Mouse (Mus musculus) embryonic facial prominence, embryonic 10.5 days (tissue): ENCODE data around the gene Zfp598. TPM values are rescaled to one million over a fixed set of nuclear protein-coding genes. Genes with fewer than 3 reads are reported as not detected.

Experiments used
- DNase-seq: peaks from one replicate; pipeline ENCODE4 v3.0.0-alpha.2; 2017; ENCODE audit warnings: low spot score
- H3K27ac ChIP-seq: fragments of 300-500 bp; sonication (generic); replicated peaks from 2 replicates; pipeline ENCODE4 v1.5.1; 2016; ENCODE audit warnings: mild to moderate bottlenecking
- H3K27me3 ChIP-seq: fragments of 300-500 bp; sonication (generic); replicated peaks from 2 replicates; pipeline ENCODE4 v1.6.1; 2016; ENCODE audit warnings: low read depth, mild to moderate bottlenecking; ENCODE audit not compliant: poor library complexity, severe bottlenecking
- H3K36me3 ChIP-seq: fragments of 300-500 bp; sonication (generic); replicated peaks from 2 replicates; pipeline ENCODE4 v1.6.1; 2016; ENCODE audit warnings: mild to moderate bottlenecking, moderate library complexity
- H3K4me1 ChIP-seq: fragments of 300-500 bp; sonication (generic); 2 replicates; pipeline ENCODE4 v1.6.1; 2016
- H3K4me3 ChIP-seq: fragments of 300-500 bp; sonication (generic); 2 replicates; pipeline ENCODE4 v1.5.1; 2016; ENCODE audit warnings: mild to moderate bottlenecking, moderate library complexity
- H3K9me3 ChIP-seq: fragments of 300-500 bp; sonication (generic); 2 replicates; pipeline ENCODE4 v1.6.1; 2016; ENCODE audit warnings: mild to moderate bottlenecking
- WGBS: fragments of 180-500 bp; shearing (Covaris S2); methylation state at CpG from one replicate; pipeline ENCODE4 v1.1.7; 2016; 5-methylcytosine and 5-hydroxymethylcytosine counted together
- polyA plus RNA-seq: library from polyadenylated mRNA; unstranded; fragments of >200 nt; fragmentation: Nextera tagmentation; extraction: Ambion mirVana; gene quantifications from 2 replicates; pipeline ENCODE4 v1.2.1, GENCODE M21; 2016

The Zfp598 gene
- polyA plus RNA-seq, 1 experiment from 2014 or later: 29.0 TPM

- H3K4me3 ChIP-seq: no peak overlapping the region
- 89% methylated on average over 7 of the region's 7 CpGs for WGBS
- peaks cover 44% of the 10 kb centered on the region for H3K36me3 ChIP-seq
These were observed 4.8 kb downstream of the Zfp598 start for GRCm38 (mm10) chr17:24674277-24674676.

GRCm38 (mm10) chr17:24676187-24676586 lies 6.7 kb downstream of the Zfp598 start:
- 66% methylated on average over 2 of the region's 2 CpGs for WGBS
- Histone ChIP-seq H3K36me3 (peaks cover 63% of the 10 kb centered on the region), H3K27ac (no peak overlapping the region), H3K27me3 (no peaks in the 10 kb centered on the region), H3K4me1 (peaks cover 28% of the 10 kb centered on the region), H3K4me3 (no peak overlapping the region), H3K9me3 (no peaks in the 10 kb centered on the region)
- peak; percentile 74 for DNase-seq

More at GRCm38 (mm10) chr17:24674277-24674676, 4.8 kb downstream of the Zfp598 start:
- no peak for DNase-seq
- peaks cover 41% of the 10 kb centered on the region for H3K4me1 ChIP-seq
- H3K27me3 ChIP-seq: no peaks in the 10 kb centered on the region
- H3K27ac ChIP-seq: no peak overlapping the region
- no peaks in the 10 kb centered on the region for H3K9me3 ChIP-seq

GRCm38 (mm10) chr17:24676877-24677276 lies 7.4 kb downstream of the Zfp598 start:
- Histone ChIP-seq H3K4me3 (no peak overlapping the region), H3K36me3 (peaks cover 70% of the 10 kb centered on the region)
- WGBS: 96% methylated on average over 5 of the region's 5 CpGs

GRCm38 (mm10) chr17:24677500-24678080 lies 8.1 kb downstream of the Zfp598 start:
- Histone ChIP-seq H3K4me3 (no peak overlapping the region), H3K36me3 (peaks cover 77% of the 10 kb centered on the region), H3K4me1 (peaks cover 14% of the 10 kb centered on the region; the same call in 1 of the 2 replicates), H3K27ac (no peak overlapping the region), H3K9me3 (no peaks in the 10 kb centered on the region), H3K27me3 (no peaks in the 10 kb centered on the region)
- no peak for DNase-seq
- WGBS: 94% methylated on average over 24 of the region's 24 CpGs

More at GRCm38 (mm10) chr17:24676877-24677276, 7.4 kb downstream of the Zfp598 start:
- no peak for DNase-seq
- Histone ChIP-seq H3K9me3 (no peaks in the 10 kb centered on the region), H3K27ac (no peak overlapping the region), H3K4me1 (peaks cover 21% of the 10 kb centered on the region), H3K27me3 (no peaks in the 10 kb centered on the region)

- Histone ChIP-seq H3K36me3 (peaks cover 12% of the 10 kb centered on the region), H3K9me3 (no peaks in the 10 kb centered on the region), H3K27ac (no peak overlapping the region), H3K4me1 (peaks cover 31% of the 10 kb centered on the region), H3K27me3 (peaks cover 58% of the 10 kb centered on the region), H3K4me3 (peak overlapping the region; percentile 34)
- peak; percentile 64 for DNase-seq
- WGBS: 32% methylated on average over 16 of the region's 16 CpGs
These were observed 17.0 kb downstream of the Zfp598 start for GRCm38 (mm10) chr17:24686514-24686913.

- peaks cover 9% of the 10 kb centered on the region for H3K36me3 ChIP-seq
- H3K27ac ChIP-seq: no peak overlapping the region
- H3K4me3 ChIP-seq: peak overlapping the region; percentile 50
- DNase-seq: peak; percentile 63
- peaks cover 31% of the 10 kb centered on the region for H3K4me1 ChIP-seq
- WGBS: 2% methylated on average over 25 of the region's 25 CpGs
- peaks cover 58% of the 10 kb centered on the region for H3K27me3 ChIP-seq
- no peaks in the 10 kb centered on the region for H3K9me3 ChIP-seq
These were observed 17.7 kb downstream of the Zfp598 start for GRCm38 (mm10) chr17:24687146-24687595.

- Histone ChIP-seq H3K27ac (no peak overlapping the region), H3K4me1 (peaks cover 31% of the 10 kb centered on the region), H3K4me3 (peak overlapping the region; percentile 50), H3K36me3 (peaks cover 9% of the 10 kb centered on the region), H3K27me3 (peaks cover 58% of the 10 kb centered on the region), H3K9me3 (no peaks in the 10 kb centered on the region)
- 18% methylated on average over 23 of the region's 23 CpGs for whole genome bisulfite sequencing
- DNase-seq: no peak
These were observed 18.1 kb downstream of the Zfp598 start for GRCm38 (mm10) chr17:24687599-24687998.

- DNase-seq: peak; percentile 57
- H3K27ac ChIP-seq: peak within 1 kb of the TSS; percentile 66
- peaks cover 58% of the 10 kb centered on the region for H3K27me3 ChIP-seq
- WGBS: under 1% methylated on average over 55 of the region's 55 CpGs
- peaks cover 23% of the 10 kb centered on the region for H3K36me3 ChIP-seq
- H3K4me1 ChIP-seq: peaks cover 35% of the 10 kb centered on the region
- no peaks in the 10 kb centered on the region for H3K9me3 ChIP-seq
- peak within 1 kb of the TSS; percentile 80 for H3K4me3 ChIP-seq
These were observed 20.0 kb downstream of the Zfp598 start, which contains the start of gene Syngr3 for GRCm38 (mm10) chr17:24689251-24690081. TSS of gene Syngr3 (minus strand) at chr17:24689955.

- WGBS: 91% methylated on average over 5 of the region's 5 CpGs
- peaks cover 23% of the 10 kb centered on the region for H3K36me3 ChIP-seq
- H3K4me3 ChIP-seq: no peak overlapping the region
- peaks cover 44% of the 10 kb centered on the region for H3K4me1 ChIP-seq
- peaks cover 42% of the 10 kb centered on the region for H3K27me3 ChIP-seq
- no peak overlapping the region for H3K27ac ChIP-seq
- H3K9me3 ChIP-seq: no peaks in the 10 kb centered on the region
- no peak for DNase-seq
These were observed 22.9 kb downstream of the Zfp598 start for GRCm38 (mm10) chr17:24692385-24692784.

GRCm38 (mm10) chr17:24695326-24696010 lies 26.0 kb downstream of the Zfp598 start:
- WGBS: 7% methylated on average over 51 of the region's 51 CpGs
- no peak for DNase-seq
- peaks cover 39% of the 10 kb centered on the region for H3K4me1 ChIP-seq

GRCm38 (mm10) chr17:24696011-24696697 lies 26.7 kb downstream of the Zfp598 start, which contains the start of the genes Gfer and Noxo1:
TSS of gene Gfer (minus strand) at chr17:24696156.
TSS of gene Noxo1 (plus strand) at chr17:24696234.
- Histone ChIP-seq H3K36me3 (peaks cover 43% of the 10 kb centered on the region), H3K4me1 (peaks cover 39% of the 10 kb centered on the region), H3K27ac (peak within 1 kb of the TSS; percentile 93), H3K9me3 (no peaks in the 10 kb centered on the region), H3K4me3 (peak within 1 kb of the TSS; percentile 91), H3K27me3 (peaks cover 9% of the 10 kb centered on the region)
- peak; percentile 94 for DNase-seq
- WGBS: under 1% methylated on average over 76 of the region's 76 CpGs

More at GRCm38 (mm10) chr17:24695326-24696010, 26.0 kb downstream of the Zfp598 start:
- Histone ChIP-seq H3K9me3 (no peaks in the 10 kb centered on the region), H3K27ac (peak overlapping the region; percentile 93), H3K27me3 (peaks cover 16% of the 10 kb centered on the region), H3K4me3 (peak overlapping the region; percentile 91), H3K36me3 (peaks cover 36% of the 10 kb centered on the region)
